Mouse (Mus musculus): ENCODE data around the gene Gm17304. TPM values are rescaled to one million over a fixed set of nuclear protein-coding genes. Genes with fewer than 3 reads are reported as not detected.

The Gm17304 gene
- polyA plus RNA-seq (2014; fragmentation: Nextera tagmentation; extraction: Ambion mirVana) = not detected in 2 replicates

GRCm38 (mm10) chr5:106608798-106609197 lies at the start of gene Gm17304:
Gm17304 (plus strand) TSS chr5:106609098.
- 0 out of 2 replicates have a peak, but pooled peaks cover 2% of the 10 kb centered on the region for H3K36me3 ChIP-seq (ENCODE audit: control insufficient read depth, insufficient read depth, low read length)
- 96% methylated on average over 4 of the region's 4 CpGs for WGBS
- no peak within 1 kb of the TSS for H3K4me3 ChIP-seq (ENCODE audit: low read depth, low read length)
- DNase-seq (ENCODE audit: low spot score, missing footprints) = no peak
- ATAC-seq (ENCODE audit: low FRiP score) = no peak
- no peak within 1 kb of the TSS for H3K9ac ChIP-seq (ENCODE audit: low read length)
- H3K9me3 ChIP-seq (ENCODE audit: control insufficient read depth, low read length) = no peaks in the 10 kb centered on the region
- H3K4me1 ChIP-seq (ENCODE audit: control insufficient read depth, insufficient read depth, low read length) = no peaks in the 10 kb centered on the region
- no peak within 1 kb of the TSS for H3K4me2 ChIP-seq
- no peak within 1 kb of the TSS for H3K27ac ChIP-seq (ENCODE audit: low read depth, low read length)
- H3K27me3 ChIP-seq (ENCODE audit: control insufficient read depth, insufficient read depth, low read length) = no peaks in the 10 kb centered on the region

- no peaks in the 10 kb centered on the region for H3K9me3 ChIP-seq (ENCODE audit: control insufficient read depth, low read length)
- peak overlapping the region; percentile 62 for H3K27ac ChIP-seq (ENCODE audit: low read depth, low read length)
- no peaks in the 10 kb centered on the region for H3K36me3 ChIP-seq (ENCODE audit: control insufficient read depth, insufficient read depth, low read length)
- peak overlapping the region; percentile 48 for H3K9ac ChIP-seq (ENCODE audit: low read length)
- ATAC-seq (ENCODE audit: low FRiP score) = peak; percentile 60
- WGBS = 5% methylated on average over 40 of the region's 40 CpGs
- peaks cover 45% of the 10 kb centered on the region for H3K27me3 ChIP-seq (ENCODE audit: control insufficient read depth, insufficient read depth, low read length)
- H3K4me3 ChIP-seq (ENCODE audit: low read depth, low read length) = peak overlapping the region; percentile 33
- peak overlapping the region; percentile 67 for H3K4me2 ChIP-seq
- DNase-seq (ENCODE audit: low spot score, missing footprints) = peak; percentile 93
- H3K4me1 ChIP-seq (ENCODE audit: control insufficient read depth, insufficient read depth, low read length) = peaks cover 35% of the 10 kb centered on the region
Measured at GRCm38 (mm10) chr5:106560631-106561498, 48.0 kb upstream of the Gm17304 start.

GRCm38 (mm10) chr5:106561499-106561822 lies 47.4 kb upstream of the Gm17304 start:
- Histone ChIP-seq H3K36me3 (ENCODE audit: control insufficient read depth, insufficient read depth, low read length) (no peaks in the 10 kb centered on the region), H3K27ac (ENCODE audit: low read depth, low read length) (peak overlapping the region; percentile 62; the same call in 1 of the 2 replicates), H3K4me1 (ENCODE audit: control insufficient read depth, insufficient read depth, low read length) (peaks cover 39% of the 10 kb centered on the region), H3K4me2 (peak overlapping the region; percentile 67), H3K27me3 (ENCODE audit: control insufficient read depth, insufficient read depth, low read length) (peaks cover 49% of the 10 kb centered on the region), H3K4me3 (ENCODE audit: low read depth, low read length) (peak overlapping the region; percentile 33), H3K9ac (ENCODE audit: low read length) (peak overlapping the region; percentile 48; the same call in 1 of the 2 replicates), H3K9me3 (ENCODE audit: control insufficient read depth, low read length) (no peaks in the 10 kb centered on the region)
- ATAC-seq (ENCODE audit: low FRiP score) (no peak), DNase-seq (ENCODE audit: low spot score, missing footprints) (peak; percentile 91)
- 14% methylated on average over 8 of the region's 8 CpGs for WGBS

GRCm38 (mm10) chr5:106566025-106566424 lies 42.9 kb upstream of the Gm17304 start:
- Histone ChIP-seq H3K27me3 (ENCODE audit: control insufficient read depth, insufficient read depth, low read length) (peaks cover 51% of the 10 kb centered on the region), H3K27ac (ENCODE audit: low read depth, low read length) (no peak overlapping the region), H3K9ac (ENCODE audit: low read length) (no peak overlapping the region), H3K4me3 (ENCODE audit: low read depth, low read length) (no peak overlapping the region), H3K36me3 (ENCODE audit: control insufficient read depth, insufficient read depth, low read length) (no peaks in the 10 kb centered on the region), H3K9me3 (ENCODE audit: control insufficient read depth, low read length) (no peaks in the 10 kb centered on the region), H3K4me1 (ENCODE audit: control insufficient read depth, insufficient read depth, low read length) (peaks cover 29% of the 10 kb centered on the region), H3K4me2 (no peak overlapping the region)
- WGBS = 18% methylated on average over 6 of the region's 6 CpGs
- ATAC-seq (ENCODE audit: low FRiP score) (0 out of 2 replicates have a peak, but pooled peaks have one; percentile 31), DNase-seq (ENCODE audit: low spot score, missing footprints) (no peak)

GRCm38 (mm10) chr5:106573742-106574559 lies 34.9 kb upstream of the Gm17304 start:
- H3K9me3 ChIP-seq (ENCODE audit: control insufficient read depth, low read length) = no peaks in the 10 kb centered on the region
- H3K4me3 ChIP-seq (ENCODE audit: low read depth, low read length) = peak overlapping the region; percentile 61
- no peaks in the 10 kb centered on the region for H3K36me3 ChIP-seq (ENCODE audit: control insufficient read depth, insufficient read depth, low read length)
- H3K4me1 ChIP-seq (ENCODE audit: control insufficient read depth, insufficient read depth, low read length) = peaks cover 5% of the 10 kb centered on the region; the same call in 1 of the 2 replicates
- ATAC-seq (ENCODE audit: low FRiP score) = peak; percentile 83; the same call in 1 of the 2 replicates
- 5% methylated on average over 55 of the region's 55 CpGs for WGBS
- peak overlapping the region; percentile 73 for H3K9ac ChIP-seq (ENCODE audit: low read length)
- DNase-seq (ENCODE audit: low spot score, missing footprints) = peak; percentile 94
- peak overlapping the region; percentile 98 for H3K4me2 ChIP-seq
- no peak overlapping the region for H3K27ac ChIP-seq (ENCODE audit: low read depth, low read length)
- H3K27me3 ChIP-seq (ENCODE audit: control insufficient read depth, insufficient read depth, low read length) = peaks cover 11% of the 10 kb centered on the region

- ATAC-seq (ENCODE audit: low FRiP score) = peak; percentile 96
- WGBS = under 1% methylated on average over 44 of the region's 45 CpGs
Measured at GRCm38 (mm10) chr5:106574560-106574946, 34.3 kb upstream of the Gm17304 start.

GRCm38 (mm10) chr5:106575098-106575497 lies 33.8 kb upstream of the Gm17304 start:
- peaks cover 9% of the 10 kb centered on the region for H3K27me3 ChIP-seq (ENCODE audit: control insufficient read depth, insufficient read depth, low read length)
- no peak overlapping the region for H3K27ac ChIP-seq (ENCODE audit: low read depth, low read length)
- WGBS = 21% methylated on average over 4 of the region's 4 CpGs
- no peaks in the 10 kb centered on the region for H3K36me3 ChIP-seq (ENCODE audit: control insufficient read depth, insufficient read depth, low read length)
- no peak overlapping the region for H3K4me3 ChIP-seq (ENCODE audit: low read depth, low read length)
- DNase-seq (ENCODE audit: low spot score, missing footprints) (no peak), ATAC-seq (ENCODE audit: low FRiP score) (peak; percentile 13)
- peaks cover 5% of the 10 kb centered on the region; the same call in 1 of the 2 replicates for H3K4me1 ChIP-seq (ENCODE audit: control insufficient read depth, insufficient read depth, low read length)
- no peak overlapping the region for H3K9ac ChIP-seq (ENCODE audit: low read length)
- no peaks in the 10 kb centered on the region for H3K9me3 ChIP-seq (ENCODE audit: control insufficient read depth, low read length)
- peak overlapping the region; percentile 98 for H3K4me2 ChIP-seq

More at GRCm38 (mm10) chr5:106574560-106574946, 34.3 kb upstream of the Gm17304 start:
- H3K4me1 ChIP-seq (ENCODE audit: control insufficient read depth, insufficient read depth, low read length) = peaks cover 5% of the 10 kb centered on the region; the same call in 1 of the 2 replicates
- no peaks in the 10 kb centered on the region for H3K9me3 ChIP-seq (ENCODE audit: control insufficient read depth, low read length)
- peak; percentile 98 for DNase-seq (ENCODE audit: low spot score, missing footprints)
- H3K4me3 ChIP-seq (ENCODE audit: low read depth, low read length) = peak overlapping the region; percentile 61
- H3K27ac ChIP-seq (ENCODE audit: low read depth, low read length) = no peak overlapping the region
- peak overlapping the region; percentile 73 for H3K9ac ChIP-seq (ENCODE audit: low read length)
- no peaks in the 10 kb centered on the region for H3K36me3 ChIP-seq (ENCODE audit: control insufficient read depth, insufficient read depth, low read length)
- peaks cover 9% of the 10 kb centered on the region for H3K27me3 ChIP-seq (ENCODE audit: control insufficient read depth, insufficient read depth, low read length)
- H3K4me2 ChIP-seq = peak overlapping the region; percentile 98

- H3K4me3 ChIP-seq (ENCODE audit: low read depth, low read length) = no peak overlapping the region
- no peak overlapping the region for H3K9ac ChIP-seq (ENCODE audit: low read length)
- no peaks in the 10 kb centered on the region for H3K36me3 ChIP-seq (ENCODE audit: control insufficient read depth, insufficient read depth, low read length)
- DNase-seq (ENCODE audit: low spot score, missing footprints) (no peak), ATAC-seq (ENCODE audit: low FRiP score) (no peak)
- H3K9me3 ChIP-seq (ENCODE audit: control insufficient read depth, low read length) = no peaks in the 10 kb centered on the region
- peaks cover 5% of the 10 kb centered on the region; the same call in 1 of the 2 replicates for H3K4me1 ChIP-seq (ENCODE audit: control insufficient read depth, insufficient read depth, low read length)
- WGBS = 56% methylated on average over 9 of the region's 9 CpGs
- H3K4me2 ChIP-seq = no peak overlapping the region
- H3K27ac ChIP-seq (ENCODE audit: low read depth, low read length) = no peak overlapping the region
- peaks cover 9% of the 10 kb centered on the region; the same call in 1 of the 2 replicates for H3K27me3 ChIP-seq (ENCODE audit: control insufficient read depth, insufficient read depth, low read length)
Measured at GRCm38 (mm10) chr5:106577237-106577888, 31.5 kb upstream of the Gm17304 start.
